Mouse (Mus musculus) spleen, adult 2 months (tissue): ENCODE measurements around the gene Tmem106c.

Source experiments
- CTCF ChIP-seq: fragments of 200-500 bp; IDR thresholded peaks from 2 replicates; pipeline ENCODE4 v1.5.1; 2011; ENCODE audit warnings: mild to moderate bottlenecking, inconsistent platforms; ENCODE audit not compliant: insufficient read depth, insufficient read length, insufficient replicate concordance; ENCODE audit errors: extremely low read depth
- POLR2A ChIP-seq: fragments of 200-500 bp; IDR thresholded peaks from 2 replicates; pipeline ENCODE4 v1.6.1; 2011; ENCODE audit warnings: low read depth, low read length, inconsistent platforms

DNA sequence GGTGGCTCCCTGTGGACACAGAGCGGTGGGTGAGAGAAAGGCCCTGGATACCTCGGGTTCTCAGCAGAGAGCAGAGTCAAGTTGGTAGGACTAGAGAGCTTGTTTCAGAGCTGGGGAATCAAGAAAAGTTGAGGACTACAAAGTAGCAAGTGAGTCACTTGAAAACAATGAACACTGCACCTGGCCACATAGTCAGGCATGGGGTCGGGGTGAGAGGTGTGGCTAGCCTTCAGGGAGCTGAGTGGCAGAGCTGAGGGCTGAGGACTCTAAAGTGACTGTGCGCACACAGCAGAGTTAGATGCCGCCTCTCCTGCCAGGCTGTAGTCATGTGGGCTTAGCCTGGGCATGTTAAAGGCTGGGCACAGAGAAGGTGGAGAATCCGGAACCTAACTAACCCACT lies 17.6 kb downstream of the Tmem106c start:
- TF ChIP-seq POLR2A, result no peak
- no peak for TF ChIP-seq CTCF
